Mouse (Mus musculus) cerebellum, adult 2 months (tissue): ENCODE results near the gene Ttpal.

Experiments
- CTCF ChIP-seq: fragments of 200-500 bp; IDR thresholded peaks from 2 replicates; pipeline ENCODE4 v1.5.1; 2011; ENCODE audit warnings: low read depth, mild to moderate bottlenecking, control low read depth, low read length, moderate library complexity, borderline replicate concordance; ENCODE audit not compliant: insufficient read depth
- POLR2A ChIP-seq: fragments of 200-500 bp; IDR thresholded peaks from 2 replicates; pipeline ENCODE4 v1.6.1; 2011; ENCODE audit warnings: low read length, control low read depth, borderline replicate concordance; ENCODE audit not compliant: insufficient read depth

GRCm38 (mm10) chr2:163555417-163555816 is 46.7 kb upstream of the Ttpal start:
- TF ChIP-seq POLR2A (no peak), CTCF (no peak)
